Mouse (Mus musculus) stomach, embryonic 16.5 days (tissue): ENCODE results near the gene Chst4. TPM values are rescaled to one million over a fixed set of nuclear protein-coding genes. Genes with fewer than 3 reads are reported as not detected.

Experiments
- ATAC-seq: fragments of 200-750 bp; cut with Nextera tagmentation; 2 replicates; pipeline ENCODE4 v1.8.0; 2017; ENCODE audit warnings: moderate number of reproducible peaks, moderate TSS enrichment; ENCODE audit not compliant: insufficient read depth, low FRiP score
- H3K27ac ChIP-seq: fragments of 300-500 bp; sonication (generic); 2 replicates; pipeline ENCODE4 v1.5.1; 2014; ENCODE audit warnings: low read length
- H3K27me3 ChIP-seq: fragments of 300-500 bp; sonication (generic); 2 replicates; pipeline ENCODE4 v1.6.1; 2014; ENCODE audit warnings: low read length, control low read depth, mixed read lengths; ENCODE audit not compliant: control insufficient read depth, insufficient read depth
- H3K36me3 ChIP-seq: fragments of 300-500 bp; sonication (generic); 2 replicates; pipeline ENCODE4 v1.6.1; 2014; ENCODE audit warnings: low read length; ENCODE audit not compliant: control insufficient read depth, insufficient read depth
- H3K4me1 ChIP-seq: fragments of 300-500 bp; sonication (generic); 2 replicates; pipeline ENCODE4 v1.6.1; 2014; ENCODE audit warnings: low read length, control low read depth, mixed read lengths; ENCODE audit not compliant: control insufficient read depth, insufficient read depth
- H3K4me2 ChIP-seq: fragments of 300-500 bp; sonication (generic); 2 replicates; pipeline ENCODE4 v1.6.1; 2014; ENCODE audit warnings: low read depth, low read length, mixed read lengths
- H3K4me3 ChIP-seq: fragments of 300-500 bp; sonication (generic); replicated peaks from 2 replicates; pipeline ENCODE4 v1.5.1; 2014; ENCODE audit warnings: mild to moderate bottlenecking, low read length
- H3K9ac ChIP-seq: fragments of 300-500 bp; sonication (generic); 2 replicates; pipeline ENCODE4 v1.6.1; 2014; ENCODE audit warnings: low read length
- H3K9me3 ChIP-seq: fragments of 300-500 bp; sonication (generic); replicated peaks from 2 replicates; pipeline ENCODE4 v1.6.1; 2016; ENCODE audit warnings: low read length, control low read depth; ENCODE audit not compliant: control insufficient read depth
- WGBS: fragments of 180-500 bp; shearing (Covaris S2); extraction: QIAGEN DNeasy Blood & Tissue Kit; methylation state at CpG from one replicate; pipeline ENCODE4 v1.1.7; 2014; 5-methylcytosine and 5-hydroxymethylcytosine counted together
- polyA plus RNA-seq: library from polyadenylated mRNA; unstranded; fragments of >200 nt; fragmentation: Nextera tagmentation; extraction: Ambion mirVana; gene quantifications from 2 replicates; pipeline ENCODE4 v1.2.1, GENCODE M21; 2015

Gene Chst4
- polyA plus RNA-seq, 1 experiment from 2014 or later, result 0.94 TPM

- 37% methylated on average over 5 of the region's 5 CpGs for WGBS
- Histone ChIP-seq H3K9me3 (no peaks in the 10 kb centered on the region), H3K9ac (no peak overlapping the region), H3K27ac (no peak overlapping the region), H3K4me1 (no peaks in the 10 kb centered on the region), H3K4me3 (no peak overlapping the region), H3K36me3 (no peaks in the 10 kb centered on the region), H3K4me2 (no peak overlapping the region), H3K27me3 (no peaks in the 10 kb centered on the region; the same call in 1 of the 2 replicates)
- ATAC-seq, result no peak
These were observed 28.7 kb downstream of the Chst4 start for GRCm38 (mm10) chr8:110010868-110011267.

GRCm38 (mm10) chr8:110008995-110009446 lies 30.5 kb downstream of the Chst4 start:
- no peak overlapping the region for H3K27ac ChIP-seq
- ATAC-seq, result no peak
- WGBS, result 65% methylated on average over 8 of the region's 8 CpGs

GRCm38 (mm10) chr8:110008228-110008994 lies 31.1 kb downstream of the Chst4 start:
- Histone ChIP-seq H3K36me3 (no peaks in the 10 kb centered on the region), H3K9me3 (no peaks in the 10 kb centered on the region), H3K9ac (no peak overlapping the region), H3K4me3 (no peak overlapping the region), H3K27ac (no peak overlapping the region), H3K4me2 (no peak overlapping the region), H3K27me3 (no peaks in the 10 kb centered on the region; the same call in 1 of the 2 replicates), H3K4me1 (no peaks in the 10 kb centered on the region)
- ATAC-seq, result no peak
- WGBS, result 76% methylated on average over 26 of the region's 26 CpGs

More at GRCm38 (mm10) chr8:110008995-110009446, 30.5 kb downstream of the Chst4 start:
- Histone ChIP-seq H3K36me3 (no peaks in the 10 kb centered on the region), H3K4me3 (no peak overlapping the region), H3K27me3 (no peaks in the 10 kb centered on the region; the same call in 1 of the 2 replicates), H3K9ac (no peak overlapping the region), H3K4me1 (no peaks in the 10 kb centered on the region), H3K4me2 (no peak overlapping the region), H3K9me3 (no peaks in the 10 kb centered on the region)

GRCm38 (mm10) chr8:110006312-110007023 lies 33.1 kb downstream of the Chst4 start:
- Histone ChIP-seq H3K36me3 (no peaks in the 10 kb centered on the region), H3K27me3 (no peaks in the 10 kb centered on the region; the same call in 1 of the 2 replicates), H3K9me3 (no peaks in the 10 kb centered on the region), H3K4me1 (no peaks in the 10 kb centered on the region), H3K9ac (no peak overlapping the region), H3K4me3 (no peak overlapping the region), H3K27ac (no peak overlapping the region), H3K4me2 (no peak overlapping the region)
- WGBS, result 61% methylated on average over 17 of the region's 17 CpGs
- no peak for ATAC-seq

- Histone ChIP-seq H3K36me3 (no peaks in the 10 kb centered on the region), H3K4me2 (no peak overlapping the region), H3K27ac (no peak overlapping the region), H3K9ac (no peak overlapping the region), H3K4me3 (no peak overlapping the region), H3K9me3 (no peaks in the 10 kb centered on the region), H3K27me3 (no peaks in the 10 kb centered on the region), H3K4me1 (no peaks in the 10 kb centered on the region)
- WGBS, result 67% methylated on average over 5 of the region's 5 CpGs
- no peak for ATAC-seq
These were observed 35.2 kb downstream of the Chst4 start for GRCm38 (mm10) chr8:110004300-110004699.

GRCm38 (mm10) chr8:110002953-110003352 lies 36.6 kb downstream of the Chst4 start:
- no peaks in the 10 kb centered on the region for H3K9me3 ChIP-seq
- no peak for ATAC-seq
- no peak overlapping the region for H3K4me2 ChIP-seq
- no peak overlapping the region for H3K4me3 ChIP-seq
- no peaks in the 10 kb centered on the region for H3K4me1 ChIP-seq
- H3K27me3 ChIP-seq, result no peaks in the 10 kb centered on the region
- H3K9ac ChIP-seq, result no peak overlapping the region
- WGBS, result 35% methylated on average over 9 of the region's 9 CpGs
- H3K36me3 ChIP-seq, result no peaks in the 10 kb centered on the region
- H3K27ac ChIP-seq, result no peak overlapping the region

- no peak overlapping the region for H3K9ac ChIP-seq
- H3K36me3 ChIP-seq, result no peaks in the 10 kb centered on the region
- 84% methylated on average over 10 of the region's 10 CpGs for WGBS
- H3K4me3 ChIP-seq, result no peak overlapping the region
- ATAC-seq, result no peak
- H3K27me3 ChIP-seq, result no peaks in the 10 kb centered on the region
- H3K4me2 ChIP-seq, result no peak overlapping the region
- no peaks in the 10 kb centered on the region for H3K9me3 ChIP-seq
- no peak overlapping the region for H3K27ac ChIP-seq
- no peaks in the 10 kb centered on the region for H3K4me1 ChIP-seq
These were observed 39.6 kb downstream of the Chst4 start for GRCm38 (mm10) chr8:109999974-110000373.

- Histone ChIP-seq H3K4me2 (no peak overlapping the region), H3K4me1 (no peaks in the 10 kb centered on the region), H3K9me3 (no peaks in the 10 kb centered on the region), H3K27me3 (no peaks in the 10 kb centered on the region), H3K27ac (no peak overlapping the region), H3K4me3 (no peak overlapping the region), H3K36me3 (no peaks in the 10 kb centered on the region), H3K9ac (no peak overlapping the region)
- 78% methylated on average over 7 of the region's 7 CpGs for WGBS
- ATAC-seq, result no peak
These were observed 41.5 kb downstream of the Chst4 start for GRCm38 (mm10) chr8:109998066-109998465.

GRCm38 (mm10) chr8:109997381-109997780 lies 42.2 kb downstream of the Chst4 start:
- Histone ChIP-seq H3K27ac (no peak overlapping the region), H3K4me1 (no peaks in the 10 kb centered on the region), H3K36me3 (no peaks in the 10 kb centered on the region), H3K4me3 (no peak overlapping the region), H3K4me2 (no peak overlapping the region), H3K9ac (no peak overlapping the region), H3K9me3 (no peaks in the 10 kb centered on the region), H3K27me3 (no peaks in the 10 kb centered on the region)
- WGBS, result 89% methylated on average over 9 of the region's 9 CpGs
- ATAC-seq, result no peak
